16 mouse cellular contexts compared by ENCODE assay signal in the genomic region with DNA sequence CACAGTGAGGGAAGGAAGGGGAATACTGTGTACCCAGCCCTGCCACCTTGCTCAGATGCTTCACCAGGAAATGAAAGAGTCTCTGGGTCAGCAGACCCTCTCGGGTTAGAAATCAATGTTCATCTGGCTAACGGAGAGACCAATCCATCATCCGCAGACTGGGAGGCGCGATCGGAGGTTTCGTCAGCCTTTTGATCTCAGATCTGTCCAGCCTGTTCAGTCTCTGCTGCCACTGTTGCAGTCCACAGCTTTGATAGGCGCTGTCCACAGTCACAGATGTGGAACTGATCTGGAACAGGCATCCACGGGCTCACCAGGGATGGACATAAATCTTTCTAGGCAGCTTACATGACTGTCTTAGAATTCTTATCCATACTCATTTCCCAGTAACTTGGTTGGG. TPM values are rescaled to one million over a fixed set of nuclear protein-coding genes. Genes with fewer than 3 reads are reported as not detected.
DNase-seq lines count a peak whose midpoint lies in the region; ATAC-seq and TF ChIP-seq lines count a peak whose summit lies in the region.
"Had no signal": no experiment of that assay in that cellular context is flagged by ENCODE, and none has a peak within 500 bp of the region (broad histone marks: within the 10 kb centered on the region; RNA-seq: fewer than 3 reads in every experiment).

No protein-coding gene starts in this region.

- H3K9ac ChIP-seq in heart, embryonic 13.5 days, result no peak overlapping the region
- H3K9ac ChIP-seq in lung, embryonic 14.5 days, result no peak overlapping the region
- no peak overlapping the region for H3K9ac ChIP-seq in neural tube, embryonic 13.5 days
- H3K9ac ChIP-seq: embryonic facial prominence, embryonic 15.5 days; limb, embryonic 12.5 days; liver, embryonic 15.5 days had no signal

- H3K9me3 ChIP-seq in heart, embryonic 13.5 days, result peaks cover 4% of the 10 kb centered on the region; the same call in 1 of the 2 replicates
- H3K9me3 ChIP-seq in lung, embryonic 14.5 days (ENCODE audit: low read depth, low read length), result no peaks in the 10 kb centered on the region
- no peaks in the 10 kb centered on the region for H3K9me3 ChIP-seq in neural tube, embryonic 13.5 days
- H3K9me3 ChIP-seq: embryonic facial prominence, embryonic 15.5 days; liver, embryonic 15.5 days had no signal

- peak overlapping the region; percentile 55 for H3K4me2 ChIP-seq in heart, embryonic 13.5 days
- no peak overlapping the region for H3K4me2 ChIP-seq in lung, embryonic 14.5 days
- no peak overlapping the region for H3K4me2 ChIP-seq in neural tube, embryonic 13.5 days
- H3K4me2 ChIP-seq: embryonic facial prominence, embryonic 15.5 days; limb, embryonic 12.5 days; liver, embryonic 15.5 days had no signal

- WGBS in heart, embryonic 13.5 days, result 24% methylated on average over 9 of the region's 9 CpGs
- 16% methylated on average over 9 of the region's 9 CpGs for WGBS in lung, embryonic 14.5 days
- 61% methylated on average over 9 of the region's 9 CpGs for WGBS in neural tube, embryonic 13.5 days

- peaks cover 20% of the 10 kb centered on the region for H3K4me1 ChIP-seq in heart, embryonic 13.5 days
- H3K4me1 ChIP-seq in lung, embryonic 14.5 days (ENCODE audit: insufficient read depth), result no peaks in the 10 kb centered on the region
- peaks cover 45% of the 10 kb centered on the region for H3K4me1 ChIP-seq in neural tube, embryonic 13.5 days (replicated peaks)
- H3K4me1 ChIP-seq: embryonic facial prominence, embryonic 15.5 days; limb, embryonic 12.5 days; liver, embryonic 15.5 days had no signal

- 0 out of 2 replicates have a peak overlapping the region, but pooled peaks have one; percentile 1 for H3K27ac ChIP-seq in heart, embryonic 13.5 days (replicated peaks)
- H3K27ac ChIP-seq in lung, embryonic 14.5 days (ENCODE audit: low read depth), result no peak overlapping the region
- H3K27ac ChIP-seq in neural tube, embryonic 13.5 days (replicated peaks), result 0 out of 2 replicates have a peak overlapping the region, but pooled peaks have one; percentile 9
- H3K27ac ChIP-seq: embryonic facial prominence, embryonic 15.5 days; limb, embryonic 12.5 days; liver, embryonic 15.5 days; macrophage had no signal

- no peak for ATAC-seq in heart, embryonic 13.5 days (ENCODE audit: extremely low read depth, insufficient number of reproducible peaks, low FRiP score, low TSS enrichment)
- no peak for ATAC-seq in lung, embryonic 14.5 days (ENCODE audit: insufficient read depth)
- peak; percentile 23; the same call in 1 of the 2 replicates for ATAC-seq in neural tube, embryonic 13.5 days (ENCODE audit: low read depth)

- no peak for DNase-seq in heart, postnatal 4 days
- peak; percentile 8 for DNase-seq in lung, embryonic 14.5 days
- DNase-seq in lung, postnatal 10 days, result no peak
- DNase-seq in embryo, embryonic 11.5 days (ENCODE audit: low read depth, low spot score), result peak; percentile 19
- no peak for DNase-seq in frontal cortex, postnatal 10 days (ENCODE audit: low spot score in 2 of 2)
- DNase-seq in urinary bladder, postnatal 4 days (ENCODE audit: low spot score in 2 of 2), result no peak
- DNase-seq: cerebellum, postnatal 25 days; kidney, adult 9 months; right cerebral cortex, adult 18-20 months; thymus, postnatal 36 days had no signal

- no peaks in the 10 kb centered on the region for H3K36me3 ChIP-seq in heart, embryonic 13.5 days
- no peaks in the 10 kb centered on the region for H3K36me3 ChIP-seq in lung, embryonic 14.5 days (ENCODE audit: insufficient read depth)
- peaks cover 3% of the 10 kb centered on the region for H3K36me3 ChIP-seq in neural tube, embryonic 13.5 days
- H3K36me3 ChIP-seq: embryonic facial prominence, embryonic 15.5 days; liver, embryonic 15.5 days had no signal

- H3K4me3 ChIP-seq in heart, embryonic 13.5 days, result no peak overlapping the region
- no peak overlapping the region for H3K4me3 ChIP-seq in lung, embryonic 14.5 days (ENCODE audit: low read depth, low read length)
- no peak overlapping the region for H3K4me3 ChIP-seq in neural tube, embryonic 13.5 days
- H3K4me3 ChIP-seq: embryonic facial prominence, embryonic 15.5 days; limb, embryonic 12.5 days; liver, embryonic 15.5 days had no signal

- TF ChIP-seq CTCF in lung, embryonic 14.5 days (IDR thresholded peaks at IDR 0.05; ENCODE audit: low read depth), result no peak

- no peaks in the 10 kb centered on the region for H3K27me3 ChIP-seq in heart, embryonic 13.5 days (replicated peaks)
- no peaks in the 10 kb centered on the region for H3K27me3 ChIP-seq in lung, embryonic 14.5 days (ENCODE audit: insufficient read depth, low read length)
- no peaks in the 10 kb centered on the region for H3K27me3 ChIP-seq in neural tube, embryonic 13.5 days
- H3K27me3 ChIP-seq: embryonic facial prominence, embryonic 15.5 days; limb, embryonic 12.5 days; liver, embryonic 15.5 days had no signal

RNA-seq across cellular contexts. Expression of a gene that starts 29.2 kb away (rescaled TPM):
- 0.84 and 1.0 TPM in 2 replicates for polyA plus RNA-seq in heart, embryonic 13.5 days (2015; fragmentation: Nextera tagmentation; extraction: Ambion mirVana)
- total RNA-seq in heart, postnatal 4 days (2021), result 1 to 10 TPM in 1 of 2 experiments, under 1 TPM in 1; 0.88 to 1.4 TPM
- polyA plus RNA-seq in lung, embryonic 14.5 days (2014; fragmentation: Nextera tagmentation; extraction: Ambion mirVana), result 0.78 and 1.0 TPM in 2 replicates
- polyA plus RNA-seq in neural tube, embryonic 13.5 days (2015; fragmentation: Nextera tagmentation; extraction: Ambion mirVana), result 181 and 182 TPM in 2 replicates

Comparison
In these comparisons a context has a peak if more than half of its experiments do, and no peak if none do; other contexts are left out.
1. DNase-seq: peak in lung, embryonic 14.5 days (single experiment) and embryo, embryonic 11.5 days (single experiment); none in heart, postnatal 4 days (single experiment), lung, postnatal 10 days (single experiment), frontal cortex, postnatal 10 days (0 of 2) and urinary bladder, postnatal 4 days (0 of 2).
2. RNA of a gene that starts 29.2 kb away (polyA plus RNA-seq): 181 to 182 TPM in neural tube, embryonic 13.5 days; 0.78 to 1.0 TPM in lung, embryonic 14.5 days and 0.84 to 1.0 TPM in heart, embryonic 13.5 days; every median in the first group is over 10 times any median in the second.